In genomic region chr6:143482868-143483267, GRCm38 (mm10) we compare ENCODE assay signal across 25 mouse cellular contexts.
"Had no signal": no experiment of that assay in that cellular context is flagged by ENCODE, and none has a peak within 500 bp of the region (broad histone marks: within the 10 kb centered on the region; RNA-seq: fewer than 3 reads in every experiment).

No protein-coding gene starts in this region.

- H3K36me3 ChIP-seq: embryonic facial prominence, embryonic 10.5 days; embryonic facial prominence, embryonic 12.5 days; embryonic facial prominence, embryonic 13.5 days; embryonic facial prominence, embryonic 15.5 days; forebrain, embryonic 10.5 days; forebrain, embryonic 12.5 days; forebrain, embryonic 15.5 days had no signal

- H3K27ac ChIP-seq: embryonic facial prominence, embryonic 10.5 days; embryonic facial prominence, embryonic 12.5 days; embryonic facial prominence, embryonic 13.5 days; embryonic facial prominence, embryonic 15.5 days; forebrain, embryonic 10.5 days; forebrain, embryonic 12.5 days; forebrain, embryonic 13.5 days; forebrain, embryonic 15.5 days; gastrocnemius, adult 2 months; heart, adult 2 months had no signal

- DNase-seq: cerebellum, adult 8-10 months; cerebellum, adult 9-10 months; cerebellum, adult 9-11 months; cerebellum, postnatal 10 days; cerebellum, postnatal 14 days; cerebellum, postnatal 25 days; cerebellum, postnatal 36 days; embryo, embryonic 11 days; forebrain, postnatal 0 days; gastrocnemius, adult 2 months; gastrocnemius, postnatal 10 days; gastrocnemius, postnatal 14 days; gastrocnemius, postnatal 25 days; gastrocnemius, postnatal 36 days; heart, adult 18-20 months; heart, adult 2 months had no signal

- H3K27me3 ChIP-seq: embryonic facial prominence, embryonic 12.5 days; embryonic facial prominence, embryonic 13.5 days; embryonic facial prominence, embryonic 15.5 days; forebrain, embryonic 12.5 days; forebrain, embryonic 13.5 days; forebrain, embryonic 15.5 days had no signal

- H3K9ac ChIP-seq: embryonic facial prominence, embryonic 12.5 days; embryonic facial prominence, embryonic 13.5 days; embryonic facial prominence, embryonic 15.5 days; forebrain, embryonic 12.5 days; forebrain, embryonic 13.5 days; forebrain, embryonic 15.5 days; forebrain, postnatal 0 days had no signal

- H3K4me3 ChIP-seq: embryonic facial prominence, embryonic 10.5 days; embryonic facial prominence, embryonic 12.5 days; embryonic facial prominence, embryonic 13.5 days; embryonic facial prominence, embryonic 15.5 days; erythroblast, embryonic 14.5 days; forebrain, embryonic 10.5 days; forebrain, embryonic 12.5 days; forebrain, embryonic 13.5 days; forebrain, embryonic 15.5 days; gastrocnemius, adult 2 months; heart, adult 2 months had no signal

- H3K4me1 ChIP-seq: embryonic facial prominence, embryonic 10.5 days; embryonic facial prominence, embryonic 12.5 days; embryonic facial prominence, embryonic 13.5 days; embryonic facial prominence, embryonic 15.5 days; forebrain, embryonic 10.5 days; forebrain, embryonic 12.5 days; forebrain, embryonic 13.5 days; forebrain, embryonic 15.5 days had no signal
